Mouse (Mus musculus) bone marrow, adult 2 months (tissue): ENCODE measurements around the gene Arid2.
"Not testable (repeated sequence)": the region's sequence is repeated elsewhere in the genome, so short reads cannot be mapped to it uniquely, and the experiment has no call there.

Experiments used
- CTCF ChIP-seq: fragments of 200-500 bp; IDR thresholded peaks from 2 replicates; pipeline ENCODE4 v1.5.1; 2011; ENCODE audit warnings: low read length, control low read depth; ENCODE audit not compliant: control insufficient read depth, insufficient read depth
- POLR2A ChIP-seq: fragments of 200-500 bp; IDR thresholded peaks from 2 replicates; pipeline ENCODE4 v1.6.1; 2011; ENCODE audit warnings: low read depth, mild to moderate bottlenecking, control low read depth, low read length, borderline replicate concordance; ENCODE audit not compliant: control insufficient read depth

DNA sequence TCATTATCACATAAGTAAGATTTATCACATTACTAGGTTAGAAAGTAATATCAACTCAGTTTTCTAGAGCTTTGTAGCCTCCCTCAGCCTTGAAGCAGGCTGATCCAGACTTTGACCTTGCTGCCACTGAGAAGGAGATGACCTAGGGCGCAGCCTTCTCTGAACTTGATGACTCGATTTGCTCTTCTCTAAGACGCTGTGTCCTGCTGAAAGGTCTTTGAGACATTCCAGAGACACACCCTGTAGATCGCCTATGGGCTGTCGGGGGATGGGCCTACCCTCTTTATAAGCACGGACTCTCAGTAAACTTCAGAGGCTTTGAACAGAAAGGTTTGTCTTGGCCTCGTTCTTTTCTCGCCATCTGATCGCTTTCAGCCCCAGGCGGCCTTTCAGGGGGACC lies 42.6 kb upstream of the Arid2 start:
- TF ChIP-seq POLR2A, CTCF: not testable (repeated sequence)
